Mouse (Mus musculus): ENCODE results near the gene Stra6l.

Stra6l gene

DNA sequence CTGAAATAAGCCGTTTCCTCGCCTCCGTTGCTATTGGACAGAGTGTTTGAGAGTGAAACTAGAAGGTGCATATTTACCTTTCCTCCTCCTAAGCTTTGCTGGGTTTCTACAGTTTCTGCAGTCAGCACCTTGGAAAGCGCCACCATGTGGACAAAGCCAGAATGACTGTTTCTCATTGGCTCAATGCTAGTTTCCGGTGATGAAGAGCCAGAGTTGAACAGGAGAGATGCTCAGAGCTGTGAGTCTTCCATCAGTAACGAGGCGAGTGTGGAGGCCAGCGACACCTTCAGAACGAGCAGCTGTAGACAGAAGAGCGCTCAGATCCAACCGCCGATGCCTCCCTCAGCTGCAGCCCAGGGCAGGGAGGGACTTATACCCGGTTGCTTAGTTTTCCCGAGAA lies 4.1 kb upstream of the Stra6l start:
- peak; percentile 80 for DNase-seq (ENCODE audit: low read depth, low spot score)

DNA sequence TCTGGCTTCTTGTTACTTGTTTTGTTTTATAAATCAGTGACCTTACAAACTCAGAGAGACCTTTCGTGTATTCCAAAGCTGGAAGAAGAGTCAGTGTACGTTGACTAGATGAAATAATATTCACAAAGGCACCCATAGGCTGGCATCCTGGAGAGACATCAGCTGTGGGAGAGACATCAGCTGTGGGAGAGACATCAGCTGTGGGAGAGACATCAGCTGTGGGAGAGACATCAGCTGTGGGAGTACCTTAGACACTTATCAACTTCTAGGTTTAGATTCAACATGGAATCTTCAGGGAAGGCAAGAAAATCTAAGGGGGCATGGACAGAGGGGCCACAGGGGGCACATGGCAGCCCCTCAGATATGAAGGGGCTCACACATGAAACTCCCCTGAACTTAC lies 2.2 kb upstream of the Stra6l start:
- DNase-seq (ENCODE audit: low read depth, low spot score) = no peak

DNA sequence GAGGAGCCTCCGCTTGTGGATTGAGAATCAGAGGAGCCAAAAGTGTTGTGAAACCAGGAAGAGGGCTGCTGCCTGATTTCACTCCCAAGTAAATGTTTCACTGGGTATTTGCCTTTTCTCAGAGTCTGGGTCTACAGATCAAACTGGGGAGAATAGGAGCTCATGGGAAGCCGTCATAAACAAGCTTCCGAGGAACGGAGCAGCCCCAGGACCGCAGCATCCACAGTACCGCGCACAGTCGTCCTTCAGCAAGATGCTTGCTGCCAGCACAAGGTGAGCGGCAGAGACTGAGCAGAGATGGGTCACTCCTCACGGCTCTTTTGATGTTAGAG lies 327 bp downstream of the Stra6l start:
- no peak for DNase-seq (ENCODE audit: low read depth, low spot score)

DNA sequence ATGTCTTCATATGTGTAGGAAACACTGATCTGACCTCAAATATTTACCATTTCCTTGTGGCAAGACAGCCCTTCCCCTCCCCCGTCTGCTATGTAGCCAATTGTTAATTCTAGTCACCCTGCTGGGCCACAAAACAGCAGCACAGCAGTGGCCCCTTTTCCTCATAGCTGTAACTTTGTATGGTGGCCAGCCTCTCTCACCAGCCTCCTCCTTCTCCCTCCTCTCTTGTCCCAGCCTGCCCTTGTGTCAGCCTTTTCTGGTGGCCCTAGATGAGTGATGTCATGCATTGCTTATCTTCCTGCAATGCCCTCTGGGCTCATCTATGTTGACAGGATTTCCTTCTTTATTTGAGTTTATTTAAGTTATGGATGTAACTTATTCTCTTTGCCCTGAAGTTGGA lies 955 bp downstream of the Stra6l start:
- DNase-seq (ENCODE audit: low read depth, low spot score) = peak; percentile 35

DNA sequence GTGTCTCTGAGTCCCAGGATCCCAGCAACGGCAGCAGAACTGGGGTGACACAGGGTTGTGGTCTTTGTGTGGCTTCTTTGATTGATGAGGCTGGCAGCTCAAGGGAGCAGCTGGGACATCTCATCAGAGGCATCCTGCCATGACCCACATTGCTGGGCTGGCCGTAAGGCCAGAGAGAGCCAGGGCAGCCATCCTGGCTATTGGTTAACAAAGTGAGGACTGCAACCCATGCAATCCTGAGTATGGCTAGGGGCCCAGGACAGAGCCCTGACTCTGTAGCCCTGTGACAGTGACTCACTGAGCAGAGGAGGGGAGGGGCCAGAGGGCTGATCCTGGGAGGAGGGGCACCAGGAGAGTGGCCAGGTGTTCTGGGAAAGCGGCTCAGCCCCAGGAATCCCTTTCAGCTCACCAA lies 3.2 kb downstream of the Stra6l start:
- no peak for DNase-seq (ENCODE audit: low read depth, low spot score)

DNA sequence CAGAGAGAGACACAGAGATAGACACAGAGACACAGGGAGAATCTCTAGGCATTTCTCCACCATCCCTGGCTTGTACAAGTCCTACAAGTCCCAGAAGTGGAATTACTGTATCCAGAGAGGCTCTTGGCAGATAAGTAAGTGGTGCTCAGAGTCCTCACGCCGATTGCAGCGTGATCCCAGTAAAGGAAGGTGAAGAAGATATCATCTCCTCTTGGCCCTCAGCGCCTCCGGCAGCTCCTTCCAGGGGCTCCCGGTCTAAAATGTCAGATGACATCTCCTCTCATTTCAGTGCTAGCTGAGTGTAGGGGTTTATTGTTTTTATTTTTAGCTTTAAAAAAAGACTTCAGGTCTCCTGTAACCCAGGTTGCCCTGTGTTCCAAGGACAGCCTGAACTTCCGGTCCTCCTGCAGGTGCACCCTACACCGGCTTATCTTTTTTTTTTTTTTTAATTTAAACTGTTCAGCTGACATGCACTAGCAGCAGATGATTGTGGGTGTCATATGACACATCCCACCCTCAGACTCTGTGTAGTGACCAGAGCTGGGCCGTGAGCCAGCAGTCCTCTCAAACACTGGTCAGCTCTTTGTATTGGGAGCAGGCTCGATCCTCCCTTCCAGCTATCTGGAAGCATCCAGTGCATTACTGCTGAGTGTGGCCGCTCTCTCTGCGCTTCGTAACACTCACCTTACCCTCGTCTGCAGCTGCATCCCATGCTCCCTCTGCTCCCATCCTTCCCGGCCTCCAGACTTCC lies 5.2 kb downstream of the Stra6l start:
- no peak for DNase-seq (ENCODE audit: low read depth, low spot score)

DNA sequence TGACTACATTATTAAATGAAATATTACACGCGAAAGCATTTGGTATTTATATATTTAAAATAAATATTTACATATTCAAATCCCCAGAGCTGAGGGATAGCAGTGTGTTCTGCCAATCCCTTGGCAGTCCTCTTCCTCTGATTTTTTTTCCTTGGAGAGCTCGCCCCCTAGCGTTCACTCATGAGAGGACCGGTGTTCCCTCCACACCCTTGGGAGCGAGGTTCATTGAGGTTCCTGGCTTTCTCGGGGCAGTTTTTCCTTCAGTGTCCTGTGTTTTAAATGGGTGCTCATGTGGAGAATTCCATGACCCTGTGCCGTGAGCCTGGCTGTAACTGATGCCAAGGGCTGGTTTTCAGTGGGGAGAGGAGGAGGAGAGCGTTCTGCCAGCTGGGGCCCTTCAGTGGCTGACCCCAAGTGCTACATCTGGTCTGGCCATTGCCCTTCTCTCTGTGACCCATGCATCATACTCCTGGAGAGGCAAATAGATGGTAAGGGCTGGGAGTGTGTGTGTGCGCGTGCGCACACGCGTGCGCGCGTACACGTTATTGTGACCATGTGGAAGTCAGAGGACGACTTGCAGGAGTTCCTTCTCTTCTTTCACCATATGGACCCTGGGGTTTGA lies 7.5 kb downstream of the Stra6l start:
- DNase-seq (ENCODE audit: low read depth, low spot score) = peak; percentile 73

DNA sequence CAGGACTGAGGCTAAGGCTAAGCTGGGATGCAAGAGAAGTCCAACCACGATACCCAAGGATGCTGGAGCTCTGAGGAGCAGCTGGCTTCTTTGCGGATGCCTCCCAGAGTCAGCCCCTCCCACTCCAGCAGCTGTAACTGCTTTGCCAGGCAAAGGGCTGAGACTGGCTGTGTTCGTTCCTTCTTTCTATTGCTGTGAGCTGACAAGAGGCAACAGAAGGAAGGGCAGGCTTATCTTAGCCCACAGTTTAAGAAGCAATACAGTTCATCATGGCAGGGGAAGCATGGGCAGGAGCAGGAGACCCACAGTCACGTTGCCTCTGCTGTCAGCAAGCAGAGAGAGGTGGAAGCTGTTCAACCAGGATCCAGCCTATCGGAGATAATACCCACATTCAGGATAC lies 12.7 kb downstream of the Stra6l start:
- DNase-seq (ENCODE audit: low read depth, low spot score) = no peak

DNA sequence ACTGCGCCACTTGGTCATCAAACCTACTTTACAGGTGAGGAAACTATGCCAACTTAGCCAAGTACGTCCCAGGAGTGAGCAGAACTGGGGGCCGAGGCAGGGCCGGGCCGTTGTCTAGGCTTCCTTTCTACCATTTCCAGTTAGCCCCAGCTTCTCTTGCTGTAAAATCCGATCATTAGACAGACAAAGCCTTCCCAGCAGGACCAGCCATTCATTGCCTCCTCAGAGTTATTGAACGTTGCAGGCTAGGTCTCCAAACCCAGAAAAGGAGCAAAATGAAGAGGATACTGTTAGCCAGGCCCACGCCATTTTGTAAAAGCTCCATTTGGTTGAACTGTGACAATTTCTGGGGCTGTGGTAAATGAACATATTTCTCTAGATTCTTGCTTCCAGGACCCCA lies 19.0 kb downstream of the Stra6l start:
- peak; percentile 72 for DNase-seq (ENCODE audit: low read depth, low spot score)

DNA sequence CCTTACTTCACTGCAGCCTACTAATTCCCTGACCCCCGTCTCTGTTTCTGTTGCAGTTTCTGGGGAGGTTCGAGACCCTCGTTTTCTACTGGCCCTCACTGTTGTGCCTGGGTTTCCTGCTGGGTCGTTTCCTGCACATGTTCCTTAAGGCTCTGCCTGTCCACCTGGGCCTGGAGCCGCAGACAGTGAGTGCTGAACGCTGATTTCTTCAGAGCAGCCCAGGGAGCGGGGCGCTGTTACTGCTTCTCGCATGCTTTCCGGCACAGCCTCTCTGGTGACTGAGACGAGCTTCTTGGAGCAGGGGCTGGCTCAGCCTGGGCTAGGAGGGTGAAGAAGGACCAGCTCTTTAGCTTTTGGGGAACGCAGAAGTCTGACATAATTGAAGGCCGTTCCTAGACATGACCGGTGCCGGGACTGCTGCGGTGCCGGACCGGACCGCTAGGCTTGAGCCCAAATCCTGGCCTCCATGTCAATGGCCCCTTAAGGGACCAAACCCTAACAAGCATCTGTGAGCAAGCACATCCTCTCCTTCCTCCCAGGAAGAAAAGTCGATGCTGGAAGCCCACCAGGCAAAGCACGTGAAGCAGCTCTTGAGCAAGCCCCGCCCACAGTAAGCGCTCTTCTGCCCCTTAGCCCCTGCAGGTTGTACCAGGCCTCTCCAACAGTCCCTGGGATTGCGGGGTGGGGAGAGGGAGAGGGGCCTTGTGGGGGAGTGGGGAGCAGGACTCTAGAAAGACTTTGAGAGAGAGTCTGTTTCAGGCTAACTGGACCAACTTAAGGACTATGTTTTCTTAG lies 20.8 kb downstream of the Stra6l start:
- peak; percentile 33 for DNase-seq (ENCODE audit: low read depth, low spot score)

DNA sequence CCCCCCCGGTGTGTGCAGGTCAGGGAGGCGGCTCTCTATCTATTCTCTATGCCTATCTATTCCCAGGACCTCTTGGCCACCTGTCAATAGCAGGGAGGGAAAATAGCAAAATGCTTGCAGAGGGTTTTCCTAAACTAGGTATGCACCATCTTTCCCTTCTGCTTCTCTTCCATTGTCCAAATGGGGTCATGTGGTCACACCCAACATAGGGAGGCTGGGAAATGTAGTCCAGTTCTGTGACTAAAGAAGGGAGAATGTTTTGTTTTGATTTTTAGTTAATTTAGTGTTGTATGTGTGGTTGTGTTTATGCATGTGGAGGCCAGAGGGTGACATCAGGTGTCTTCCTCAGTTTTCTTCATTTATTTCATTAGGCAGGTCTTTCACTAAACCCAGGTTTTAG lies 23.7 kb downstream of the Stra6l start:
- DNase-seq (ENCODE audit: low read depth, low spot score) = no peak

DNA sequence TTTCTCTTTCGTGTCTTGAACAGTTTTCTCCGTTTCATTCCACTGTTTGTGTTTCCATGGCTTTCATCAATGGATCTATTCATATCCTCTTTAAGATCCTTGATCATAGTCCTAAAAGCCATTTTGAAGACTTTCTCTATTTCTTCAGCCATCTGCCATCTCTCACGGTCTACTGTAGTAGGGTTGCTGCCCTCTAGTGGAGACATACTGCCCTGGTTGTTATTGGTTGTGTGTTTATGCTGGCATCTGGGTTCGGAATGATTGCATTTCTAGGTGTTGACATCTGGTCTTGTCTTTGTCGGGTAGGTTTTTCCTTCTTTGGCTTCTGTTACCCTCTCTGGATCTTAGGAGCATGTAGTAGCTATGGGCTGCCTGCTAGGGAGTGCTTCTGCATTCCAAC lies 30.5 kb downstream of the Stra6l start:
- peak; percentile 64 for DNase-seq (ENCODE audit: low read depth, low spot score)

DNA sequence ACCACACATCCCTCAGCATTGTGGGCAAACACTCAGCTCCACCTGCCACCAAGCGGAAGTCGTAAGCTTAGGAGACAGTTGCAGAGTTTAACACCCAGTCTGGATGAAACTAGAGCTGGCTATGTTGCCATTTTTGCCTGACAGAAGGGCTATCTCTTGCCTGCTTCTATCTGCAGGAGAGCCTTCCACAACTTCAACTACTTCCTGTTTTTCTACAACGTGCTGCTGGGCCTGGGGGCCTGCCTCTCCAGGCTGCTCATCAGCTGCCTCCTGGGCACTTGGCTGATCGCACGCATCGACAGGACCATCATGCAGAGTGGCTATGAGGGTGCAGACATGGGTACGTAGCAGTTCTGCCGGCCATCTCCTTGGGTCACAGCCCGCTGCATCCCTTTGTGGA lies 34.1 kb downstream of the Stra6l start:
- no peak for DNase-seq (ENCODE audit: low read depth, low spot score)

DNA sequence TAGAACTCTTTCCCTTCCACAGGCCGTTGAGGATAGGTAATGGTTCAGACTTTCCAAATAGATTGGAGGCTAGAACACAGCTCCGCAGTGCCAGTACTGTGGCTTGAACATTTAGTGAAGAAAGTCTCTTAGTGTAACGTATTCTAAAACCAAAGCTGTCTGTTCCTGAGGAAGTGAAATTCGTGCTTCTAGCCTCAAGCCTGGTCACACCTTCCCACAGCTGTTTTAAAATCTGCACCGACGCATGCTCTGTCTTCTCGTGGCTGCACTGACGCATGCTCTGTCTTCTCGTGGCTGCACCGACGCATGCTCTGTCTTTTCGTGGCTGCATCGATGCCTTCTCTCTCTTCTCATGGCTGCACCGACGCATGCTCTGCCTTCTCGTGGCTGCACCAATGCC lies 34.8 kb downstream of the Stra6l start:
- no peak for DNase-seq (ENCODE audit: low read depth, low spot score)

DNA sequence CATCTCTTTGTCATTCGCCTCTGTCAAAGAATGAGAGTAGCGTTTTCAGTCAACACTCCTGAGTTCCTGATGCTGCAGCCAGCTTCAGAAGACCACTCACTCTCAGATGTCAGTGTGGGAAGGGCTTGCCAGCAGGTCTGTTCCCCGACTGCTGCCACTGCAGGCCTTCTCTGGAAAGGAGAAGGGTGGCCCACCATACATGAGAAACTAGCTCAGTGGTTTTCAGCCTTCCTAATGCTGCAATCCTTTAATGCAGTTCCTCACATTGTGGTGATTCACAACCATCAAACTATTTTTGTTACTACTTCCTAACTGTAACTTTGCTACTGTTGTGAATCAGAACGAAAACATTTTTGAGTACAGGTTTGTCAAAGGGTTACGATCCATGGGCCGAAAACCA lies 41.0 kb downstream of the Stra6l start:
- no peak for DNase-seq (ENCODE audit: low read depth, low spot score)

DNA sequence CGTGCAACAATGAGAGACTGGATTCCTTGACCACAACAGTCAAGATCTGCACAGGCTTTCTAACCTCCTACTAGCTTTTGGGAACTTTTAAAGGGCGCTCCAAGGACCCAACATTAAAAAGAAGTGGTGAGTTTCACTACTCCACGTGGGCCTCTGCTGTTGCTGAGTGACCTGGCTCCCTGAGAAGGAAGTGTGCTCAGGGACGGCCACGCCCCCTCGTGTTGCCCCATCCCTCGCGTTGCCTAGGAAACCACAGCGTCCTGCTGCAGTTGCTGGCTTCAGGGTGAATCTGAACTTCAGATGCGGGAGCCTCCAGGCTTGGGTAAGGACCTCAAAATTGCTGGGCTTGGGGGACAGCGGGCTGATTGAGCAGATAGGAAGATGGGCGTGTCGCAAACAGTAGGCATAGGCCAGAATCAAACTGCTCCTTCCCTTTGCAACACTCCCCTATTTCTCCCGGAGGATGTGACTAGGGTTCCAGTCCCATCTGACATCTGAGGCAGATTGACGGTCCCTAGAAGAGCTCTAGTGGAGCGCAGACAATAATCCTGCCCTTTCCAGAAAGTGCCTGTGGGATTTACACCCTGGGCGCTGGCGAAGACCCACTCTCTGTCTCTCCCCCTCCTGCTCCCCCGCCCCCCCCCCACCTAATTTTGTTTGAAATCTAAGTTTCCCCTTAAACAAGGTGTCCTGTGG lies 41.8 kb downstream of the Stra6l start, which contains the start of gene Ccdc180:
Ccdc180 (plus strand) TSS at position 238 of the 696 bp plus-strand sequence.
- peak; percentile 89 for DNase-seq (ENCODE audit: low read depth, low spot score)

DNA sequence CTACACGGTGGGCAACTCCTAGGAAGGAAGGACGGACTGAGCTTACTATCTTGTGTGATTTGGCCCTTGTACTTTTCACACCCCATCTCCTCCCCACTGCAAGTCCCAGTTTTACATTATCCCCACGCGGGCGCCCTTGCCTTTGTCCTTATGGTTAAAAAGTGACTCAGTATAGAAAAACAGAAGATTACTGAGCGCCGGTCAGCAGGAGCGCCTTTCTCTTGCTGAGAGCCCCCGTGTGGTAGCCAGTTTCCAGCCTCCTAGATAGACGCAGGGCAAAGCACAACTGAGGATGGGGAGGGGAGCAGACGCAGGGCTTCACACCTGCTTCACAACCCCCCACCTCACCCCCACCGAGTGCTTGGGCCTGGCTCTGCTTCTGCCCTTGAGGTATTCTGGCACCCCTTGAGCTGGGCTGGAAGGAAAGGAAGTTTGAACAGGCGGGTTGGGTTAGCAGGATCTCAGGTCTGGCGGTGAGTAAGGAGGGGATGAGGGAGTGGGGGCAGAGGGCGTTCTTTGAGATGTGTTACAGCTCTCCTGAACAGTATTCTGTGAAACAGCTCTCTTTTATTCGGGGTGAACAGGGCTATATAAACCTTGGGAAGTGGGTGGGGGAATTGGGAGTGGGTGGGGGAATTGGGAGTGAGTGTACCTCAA lies 48.1 kb downstream of the Stra6l start:
- DNase-seq (ENCODE audit: low read depth, low spot score) = peak; percentile 16

DNA sequence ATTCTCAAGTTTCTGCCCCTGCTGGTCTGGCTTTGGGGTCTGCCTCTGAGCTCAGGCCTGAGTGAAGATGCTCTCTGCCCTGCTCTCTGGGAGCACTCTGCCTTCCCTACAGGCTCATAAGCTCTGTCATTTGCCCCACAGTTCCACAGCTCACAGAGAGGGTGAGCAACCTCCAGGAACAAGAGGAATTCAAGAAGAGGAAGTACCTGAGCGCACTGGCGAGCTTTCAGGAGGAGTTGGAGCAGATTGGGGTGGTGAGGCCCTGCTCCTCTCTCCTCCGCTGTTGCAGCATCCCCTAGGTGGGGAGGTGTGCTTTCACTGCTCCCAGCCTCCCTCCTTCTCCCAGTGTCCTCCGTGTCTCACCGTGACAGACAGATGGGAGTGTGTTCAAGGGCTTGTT lies 49.9 kb downstream of the Stra6l start:
- DNase-seq (ENCODE audit: low read depth, low spot score) = no peak

DNA sequence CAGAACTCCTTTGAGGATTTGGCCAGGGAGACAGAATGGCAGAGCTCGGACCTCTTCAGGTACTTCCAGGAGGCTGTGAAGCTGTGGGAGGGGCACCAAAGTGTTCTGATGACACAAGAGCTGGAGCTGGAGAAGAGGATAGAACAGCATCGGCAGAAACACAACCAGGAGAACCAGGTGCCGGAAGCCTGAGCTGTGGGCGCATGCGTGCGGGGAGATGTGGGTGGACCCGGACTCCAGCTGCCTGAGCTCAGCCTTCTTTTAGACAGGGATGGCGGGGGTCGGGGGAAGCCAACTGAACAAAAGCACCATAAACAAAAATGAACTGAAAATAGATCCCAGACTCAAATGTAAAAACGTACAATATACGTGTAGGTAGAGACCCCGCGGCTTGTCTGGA lies 60.8 kb downstream of the Stra6l start:
- no peak for DNase-seq (ENCODE audit: low read depth, low spot score)

DNA sequence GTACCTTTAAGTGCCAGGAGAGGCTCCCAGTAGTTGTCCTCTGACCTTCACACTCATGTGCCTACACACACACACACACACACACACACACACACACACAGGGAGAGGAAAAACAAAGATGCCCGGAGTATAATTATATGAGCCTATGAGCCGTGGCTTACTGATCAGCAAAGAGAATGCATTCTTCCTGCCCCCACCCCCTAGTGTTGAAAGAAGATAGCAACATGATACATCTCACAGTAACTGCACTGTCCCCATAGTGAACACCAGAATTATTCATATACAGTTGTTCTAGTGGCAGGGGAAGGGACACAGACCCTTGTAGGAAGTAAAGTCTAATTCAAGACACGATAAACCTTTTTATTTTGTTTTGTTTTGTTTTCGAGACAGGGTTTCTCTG lies 61.5 kb downstream of the Stra6l start:
- no peak for DNase-seq (ENCODE audit: low read depth, low spot score)

DNA sequence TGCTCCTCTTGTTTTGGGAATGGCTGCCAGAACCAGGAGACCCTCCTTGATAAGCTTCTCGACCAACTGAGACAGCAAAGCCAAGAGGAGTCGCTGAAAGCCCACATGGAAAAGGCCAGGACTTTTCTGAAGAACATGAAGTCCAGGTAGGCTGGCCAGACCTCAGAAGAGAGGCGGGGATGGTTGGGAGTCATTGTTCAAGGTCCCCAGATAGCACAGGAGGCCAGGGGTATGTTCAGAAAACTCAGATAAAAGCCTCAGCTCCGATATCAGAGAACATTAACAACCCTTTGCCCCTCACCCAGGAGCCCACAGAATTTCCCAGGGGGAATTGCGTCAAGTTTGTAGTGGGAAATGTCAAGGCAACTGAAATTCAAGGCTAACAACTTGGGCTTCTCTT lies 62.8 kb downstream of the Stra6l start:
- no peak for DNase-seq (ENCODE audit: low read depth, low spot score)

DNA sequence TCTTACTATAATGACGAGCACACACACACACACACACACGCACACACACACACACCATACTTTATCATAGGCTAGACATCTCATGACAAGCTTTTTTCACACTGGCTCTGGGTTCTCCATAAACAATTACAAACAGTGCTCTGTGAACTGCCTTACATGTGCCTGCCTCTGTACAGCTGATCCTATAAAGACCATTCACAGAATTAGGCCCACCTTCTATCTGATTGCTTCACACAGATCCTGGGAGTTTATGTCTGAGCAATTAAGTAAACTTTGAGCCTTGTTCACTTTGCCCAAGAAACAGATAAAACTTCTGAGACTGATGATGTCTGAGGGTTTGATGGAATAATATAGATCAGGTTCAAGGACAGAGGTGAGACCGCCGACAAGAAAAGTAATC lies 63.4 kb downstream of the Stra6l start:
- no peak for DNase-seq (ENCODE audit: low read depth, low spot score)

All from R1 (cell line).